Mouse (Mus musculus): Measurements from ENCODE around the gene Arl4d.

The Arl4d gene

GRCm38 (mm10) chr11:101674106-101674505 is 8.8 kb downstream of the Arl4d start:
- in situ Hi-C loops (cut with MboI; ENCODE audit: unreplicated experiment in 2 of 2): no loop called here

DNA sequence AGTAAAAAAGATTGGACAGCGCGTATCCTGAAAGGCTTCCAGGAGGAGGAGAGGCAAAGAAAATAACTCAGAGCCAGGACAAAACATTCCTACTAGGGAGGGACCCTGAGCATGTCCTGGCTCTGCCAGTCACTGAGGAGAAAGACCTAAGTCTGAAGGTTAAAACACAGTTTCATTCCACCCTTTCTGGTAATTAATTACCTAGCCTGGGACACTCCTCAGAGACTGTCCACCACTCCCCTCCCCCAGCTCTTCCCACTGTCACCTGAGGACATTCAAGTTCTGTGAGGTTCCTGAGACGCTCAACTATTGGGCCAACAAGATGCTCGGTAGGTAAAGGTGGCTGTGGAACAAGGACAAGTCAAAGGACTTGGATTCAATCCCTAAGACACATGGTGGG is 10.0 kb downstream of the Arl4d start:
- in situ Hi-C loops (cut with MboI; ENCODE audit: unreplicated experiment in 2 of 2): no loop called here

DNA sequence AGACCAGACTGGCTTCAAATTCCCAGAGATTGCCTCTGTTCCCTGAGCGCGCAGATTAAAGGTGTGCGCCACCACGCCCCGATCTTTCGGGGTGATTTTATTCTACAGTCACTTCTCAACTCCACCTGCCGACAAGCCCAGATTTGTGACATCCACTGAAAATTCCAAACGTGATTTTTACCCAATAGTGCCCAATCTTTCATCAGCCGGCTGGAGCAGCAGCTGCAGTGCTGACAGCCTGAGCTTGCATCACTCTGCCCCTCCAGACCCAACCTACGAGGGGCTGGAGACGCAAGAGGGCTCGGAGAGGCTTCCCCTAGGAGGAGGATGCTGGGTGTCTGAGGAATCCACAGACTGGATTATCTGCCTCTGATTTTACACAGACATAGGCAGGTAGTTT is 12.3 kb downstream of the Arl4d start:
- in situ Hi-C loops (cut with MboI; ENCODE audit: unreplicated experiment in 2 of 2): no loop called here

- in situ Hi-C loops (cut with MboI; ENCODE audit: unreplicated experiment in 2 of 2): no loop called here
Observed at GRCm38 (mm10) chr11:101678770-101679169, 13.4 kb downstream of the Arl4d start.

DNA sequence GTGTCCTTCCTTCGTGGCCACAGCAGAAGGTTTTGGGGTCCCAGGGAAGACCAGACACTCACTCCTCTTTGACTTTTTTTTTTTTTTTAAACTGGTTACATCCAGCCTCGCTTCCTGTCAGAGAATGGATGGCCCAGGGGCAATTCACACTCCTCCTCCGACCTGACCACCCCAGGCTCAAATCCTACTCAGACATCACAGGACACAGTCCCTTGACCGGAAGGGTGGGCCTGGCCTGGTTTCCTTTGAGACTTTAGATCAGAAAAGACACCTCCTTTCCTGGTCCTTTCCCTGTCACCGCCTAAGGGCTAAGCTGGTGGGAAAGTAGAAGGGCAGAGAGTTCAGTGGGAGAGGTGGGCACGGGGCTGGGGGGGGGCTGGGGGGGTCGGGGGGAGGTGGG is 14.6 kb downstream of the Arl4d start:
- in situ Hi-C loops (cut with MboI; ENCODE audit: unreplicated experiment in 2 of 2): no loop called here

DNA sequence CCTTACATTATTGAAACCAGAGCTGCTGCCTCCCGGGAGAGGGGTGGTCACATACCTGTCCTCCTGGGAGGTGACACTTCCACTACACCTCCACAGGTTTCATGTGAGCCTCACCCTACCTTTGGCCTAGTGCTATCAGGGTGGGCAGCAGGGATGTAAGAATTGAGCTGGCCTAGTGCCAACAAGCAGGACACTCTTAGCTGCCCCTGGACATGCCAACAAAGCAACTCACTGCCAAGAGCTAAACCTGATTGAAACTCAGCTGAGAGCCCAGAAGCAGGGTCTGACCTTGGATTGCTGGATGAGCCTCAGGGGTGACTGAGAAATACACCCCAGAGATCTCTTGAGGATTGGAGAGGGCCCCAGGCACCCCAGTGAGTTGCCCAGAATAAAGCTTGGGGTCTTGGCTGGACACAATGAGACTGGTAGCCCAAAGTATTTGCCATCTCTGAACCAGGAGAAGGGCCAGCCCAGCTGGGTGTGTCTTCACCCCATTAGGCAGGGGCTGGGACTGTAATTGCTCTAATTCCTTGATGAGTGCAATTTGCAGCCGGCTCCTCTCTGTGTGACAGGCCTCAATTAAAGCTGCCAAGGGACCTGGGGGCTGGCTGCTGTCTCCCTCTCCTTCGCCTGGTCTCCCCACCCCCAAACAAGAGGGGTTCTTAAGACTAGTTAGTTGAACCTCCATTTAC is 15.4 kb downstream of the Arl4d start:
- in situ Hi-C loops (cut with MboI; ENCODE audit: unreplicated experiment in 2 of 2): no loop called here

DNA sequence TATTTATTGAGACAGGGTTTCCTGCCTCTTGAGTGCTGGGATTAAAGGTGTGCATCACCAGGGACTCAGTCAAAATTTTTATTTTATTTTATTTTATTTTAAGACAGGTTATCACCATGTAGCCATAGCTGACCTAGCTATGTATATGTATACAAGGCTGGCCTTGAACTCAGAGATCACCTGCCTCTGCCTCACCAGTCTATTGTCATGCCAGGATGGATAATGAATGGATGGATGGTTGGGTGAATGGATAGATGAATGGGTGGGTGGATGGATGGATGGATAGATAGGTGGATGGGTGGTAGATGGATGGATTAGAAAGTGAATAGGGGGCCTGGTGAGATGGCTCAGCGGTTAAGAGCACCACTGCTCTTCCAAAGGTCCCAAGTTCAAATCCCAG is 16.6 kb downstream of the Arl4d start:
- in situ Hi-C loops (cut with MboI; ENCODE audit: unreplicated experiment in 2 of 2): no loop called here

GRCm38 (mm10) chr11:101682410-101682960 is 17.1 kb downstream of the Arl4d start:
- in situ Hi-C loops (cut with MboI; ENCODE audit: unreplicated experiment in 2 of 2): no loop called here

DNA sequence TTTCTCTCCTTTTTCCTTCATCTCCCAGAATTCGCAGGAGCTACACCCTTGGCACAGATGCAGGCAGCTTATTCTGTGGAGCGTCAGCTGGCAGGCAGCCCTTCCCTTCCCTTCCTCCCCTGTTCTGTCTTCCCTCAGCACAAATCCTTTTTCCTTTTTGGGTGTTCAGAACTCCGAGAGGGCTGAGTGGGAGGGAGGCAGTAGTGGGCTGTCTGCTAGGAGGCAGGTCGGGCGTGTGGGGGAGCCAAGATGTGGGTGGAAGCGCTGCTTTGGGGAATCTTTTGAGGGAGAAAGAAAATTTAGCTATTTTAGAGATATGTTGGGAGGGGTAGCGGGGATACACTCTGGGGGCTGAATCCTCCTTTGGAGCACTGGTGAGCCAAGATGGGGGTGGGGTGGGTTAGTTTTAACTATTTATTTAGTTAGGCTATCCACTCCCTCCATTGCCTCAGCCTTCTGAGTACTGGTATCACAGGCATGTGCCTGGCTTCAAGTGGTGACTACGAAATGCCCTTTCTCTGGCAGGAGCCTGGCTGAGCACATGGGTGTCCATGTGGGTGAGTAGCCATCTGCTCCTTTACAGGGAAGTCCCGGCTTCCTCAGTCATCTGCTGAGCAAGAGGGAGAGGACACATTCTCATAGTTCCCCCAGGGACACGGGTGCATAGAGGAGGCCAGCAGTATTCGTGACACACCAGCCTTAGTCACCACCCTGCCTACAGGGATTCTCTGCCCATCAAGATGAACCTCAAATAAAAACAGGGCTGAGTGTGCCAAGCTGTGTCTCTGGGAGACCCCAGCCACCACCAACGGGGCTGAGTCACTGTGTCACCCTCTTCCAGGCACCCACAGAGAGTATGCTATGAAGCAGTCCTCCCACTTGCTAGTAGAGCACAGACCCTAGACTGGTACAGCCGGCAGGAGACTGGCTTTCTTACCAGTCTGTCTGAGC is 22.3 kb downstream of the Arl4d start:
- in situ Hi-C loops (cut with MboI; ENCODE audit: unreplicated experiment in 2 of 2): no loop called here

- in situ Hi-C loops (cut with MboI; ENCODE audit: unreplicated experiment in 2 of 2): no loop called here
Observed at GRCm38 (mm10) chr11:101689701-101690113, 24.4 kb downstream of the Arl4d start.

GRCm38 (mm10) chr11:101690326-101690725 is 25.0 kb downstream of the Arl4d start:
- in situ Hi-C loops (cut with MboI; ENCODE audit: unreplicated experiment in 2 of 2): no loop called here

DNA sequence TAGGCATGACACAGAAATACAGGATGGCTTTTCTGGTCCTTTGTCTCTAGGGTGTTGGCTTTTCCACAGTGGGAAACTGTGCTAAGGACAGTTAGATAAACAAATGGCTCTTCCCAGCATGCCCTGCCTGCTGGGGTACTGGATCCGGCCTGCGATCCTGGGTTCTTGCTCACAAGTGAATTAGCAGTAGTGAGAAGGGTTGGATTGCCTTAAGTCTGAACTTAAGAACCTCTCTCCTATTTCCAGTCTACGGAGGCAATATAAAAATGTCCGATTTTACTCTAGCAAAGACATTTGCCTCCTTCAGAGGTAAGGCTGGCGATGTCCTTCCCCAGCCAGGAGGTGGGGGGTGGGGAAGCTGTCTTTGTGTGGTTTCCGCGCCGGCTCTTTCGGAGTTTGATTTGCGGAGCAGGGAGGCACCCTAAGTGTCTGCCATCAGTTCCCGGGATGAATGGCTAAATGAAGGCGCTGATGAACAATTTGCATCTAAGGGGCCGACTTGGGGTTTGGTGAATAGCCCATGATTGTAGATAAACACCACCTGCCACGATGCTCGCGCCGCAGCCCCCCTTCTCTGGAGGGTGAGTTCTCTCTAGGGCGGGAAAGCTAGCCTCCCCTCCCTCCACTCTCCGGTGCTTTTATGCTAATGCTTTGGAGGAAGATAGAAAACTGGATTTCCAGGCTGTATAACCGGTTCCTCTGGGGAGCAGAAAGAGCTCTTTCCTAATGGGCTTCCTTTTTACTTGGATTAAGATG is 30.7 kb downstream of the Arl4d start:
- in situ Hi-C loops (cut with MboI; ENCODE audit: unreplicated experiment in 2 of 2): no loop called here

DNA sequence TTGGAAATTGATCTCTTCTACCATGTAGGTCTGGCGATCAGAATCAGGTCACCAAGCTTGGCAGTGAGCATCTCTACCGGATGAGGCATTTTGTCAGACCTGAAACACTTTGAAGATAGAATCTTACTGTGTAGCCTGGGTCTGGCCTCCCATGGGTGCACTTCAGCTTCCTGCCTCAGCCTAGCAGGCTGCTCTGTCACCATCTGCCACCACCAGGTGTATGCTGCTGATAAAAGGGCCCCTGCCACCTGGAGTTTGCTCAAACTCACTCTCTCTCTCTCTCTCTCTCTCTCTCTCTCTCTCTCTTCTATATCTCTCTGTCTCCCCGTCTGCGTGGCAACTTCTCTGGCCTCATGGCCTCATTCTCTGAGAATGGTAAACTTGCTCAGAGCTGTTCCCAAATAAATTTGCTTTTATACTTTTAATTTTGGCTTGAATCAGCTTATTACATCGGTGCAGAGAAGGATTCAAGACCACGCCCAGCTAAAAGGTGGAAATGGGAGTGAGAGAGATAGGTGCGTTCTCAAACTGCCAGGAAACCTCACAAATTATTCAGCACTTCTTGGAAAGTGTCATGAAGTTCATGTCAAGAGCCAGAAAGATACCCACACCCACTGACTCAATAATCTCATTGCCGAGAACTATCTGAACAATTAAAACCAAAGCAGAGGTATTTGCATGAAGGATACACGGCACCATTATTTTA is 32.0 kb downstream of the Arl4d start:
- in situ Hi-C loops (cut with MboI; ENCODE audit: unreplicated experiment in 2 of 2): no loop called here

- in situ Hi-C loops (cut with MboI; ENCODE audit: unreplicated experiment in 2 of 2): no loop called here
Observed at GRCm38 (mm10) chr11:101698114-101698513, 32.8 kb downstream of the Arl4d start.

- in situ Hi-C loops (cut with MboI; ENCODE audit: unreplicated experiment in 2 of 2): no loop called here
Observed at GRCm38 (mm10) chr11:101699556-101699955, 34.2 kb downstream of the Arl4d start.

GRCm38 (mm10) chr11:101699991-101700390 is 34.6 kb downstream of the Arl4d start:
- in situ Hi-C loops (cut with MboI; ENCODE audit: unreplicated experiment in 2 of 2): no loop called here

DNA sequence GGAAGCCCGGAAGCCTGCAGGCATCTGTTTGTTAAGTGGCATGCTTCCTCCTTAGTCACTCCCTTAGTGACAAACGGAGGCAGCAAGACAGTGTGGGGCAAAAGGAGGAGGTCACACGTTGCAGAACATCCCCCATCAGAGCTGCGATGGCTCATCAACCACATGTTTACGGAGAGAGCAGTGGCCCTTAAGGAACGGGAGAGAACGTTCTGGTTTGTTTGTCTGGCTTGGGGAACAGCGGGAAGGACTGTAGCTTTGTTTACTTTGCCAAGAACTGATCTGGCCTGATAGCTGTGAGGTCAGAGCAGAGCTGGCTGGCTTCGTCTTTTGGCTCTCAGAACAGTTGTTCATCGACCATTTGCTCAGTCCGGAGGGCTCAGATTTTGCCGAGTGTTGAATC is 35.1 kb downstream of the Arl4d start:
- in situ Hi-C loops (cut with MboI; ENCODE audit: unreplicated experiment in 2 of 2): no loop called here

- in situ Hi-C loops (cut with MboI; ENCODE audit: unreplicated experiment in 2 of 2): no loop called here
Observed at GRCm38 (mm10) chr11:101704081-101704480, 38.7 kb downstream of the Arl4d start.

DNA sequence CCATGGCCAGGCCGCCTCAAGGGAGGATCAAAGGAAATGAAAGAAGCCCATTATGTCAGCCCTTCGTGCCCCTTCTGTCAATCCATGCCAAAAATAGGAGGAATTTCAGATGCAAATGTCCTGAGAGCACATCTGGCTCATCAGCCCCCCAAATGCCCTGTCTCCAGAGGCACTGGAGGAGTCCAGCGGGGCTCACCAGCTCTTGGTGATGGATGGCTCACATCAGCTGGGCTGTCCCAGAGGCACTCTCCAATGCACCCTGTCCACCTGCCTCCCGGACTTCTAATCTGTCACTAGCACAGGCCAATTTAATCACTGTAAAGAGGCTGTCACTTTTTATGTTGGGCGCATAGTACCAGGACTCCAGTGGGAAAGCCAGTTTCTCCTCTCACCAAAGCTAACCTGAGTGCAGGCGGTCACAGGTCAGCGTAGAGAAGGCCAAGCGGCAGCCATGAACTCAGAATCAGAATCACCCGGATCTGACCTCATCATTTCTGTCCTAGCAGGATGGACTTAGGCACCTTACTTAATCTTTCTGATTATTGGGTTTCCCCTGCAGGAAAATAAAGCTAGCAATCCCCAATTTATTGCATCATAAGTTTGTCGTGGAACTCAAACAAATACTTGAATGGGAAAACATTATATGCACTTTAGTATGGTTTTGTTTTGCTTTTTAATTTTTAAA is 41.6 kb downstream of the Arl4d start:
- in situ Hi-C loops (cut with MboI; ENCODE audit: unreplicated experiment in 2 of 2): no loop called here

GRCm38 (mm10) chr11:101708482-101708881 is 43.1 kb downstream of the Arl4d start:
- in situ Hi-C loops (cut with MboI; ENCODE audit: unreplicated experiment in 2 of 2): no loop called here
